10 mouse cellular contexts compared by ENCODE assay signal in genomic region chr6:129232005-129232841, GRCm38 (mm10). TPM values are rescaled to one million over a fixed set of nuclear protein-coding genes. Genes with fewer than 3 reads are reported as not detected.
DNase-seq lines count a peak whose midpoint lies in the region; ATAC-seq and TF ChIP-seq lines count a peak whose summit lies in the region.
"Had no signal": no experiment of that assay in that cellular context is flagged by ENCODE, and none has a peak within 500 bp of the region (broad histone marks: within the 10 kb centered on the region; RNA-seq: fewer than 3 reads in every experiment).

No protein-coding gene starts in this region.

- no peak for TF ChIP-seq RAD21 in MEL (IDR thresholded peaks at IDR 0.05; ENCODE audit: low read depth, low read length)

- no peaks in the 10 kb centered on the region for H3K9me3 ChIP-seq in kidney, postnatal 0 days (replicated peaks; ENCODE audit: low read length)
- H3K9me3 ChIP-seq in MEL (replicated peaks; ENCODE audit: insufficient read depth, low read length) = no peaks in the 10 kb centered on the region
- no peaks in the 10 kb centered on the region for H3K9me3 ChIP-seq in liver, embryonic 12.5 days (replicated peaks)
- H3K9me3 ChIP-seq in midbrain, embryonic 11.5 days (ENCODE audit: control insufficient read depth, low read length) = no peaks in the 10 kb centered on the region

- H3K36me3 ChIP-seq in kidney, postnatal 0 days (ENCODE audit: insufficient read depth, low read length) = no peaks in the 10 kb centered on the region
- H3K36me3 ChIP-seq in MEL (ENCODE audit: control insufficient read depth in 1 of 2, insufficient read depth in 2 of 2, low read length in 2 of 2) = peaks cover 0 to 73% of the 10 kb centered on the region in 2 experiments; a peak in 2 of 4 replicates
- H3K36me3 ChIP-seq in liver, embryonic 12.5 days = no peaks in the 10 kb centered on the region
- no peaks in the 10 kb centered on the region for H3K36me3 ChIP-seq in midbrain, embryonic 11.5 days (ENCODE audit: control insufficient read depth, insufficient read depth, low read length)

- no peaks in the 10 kb centered on the region for H3K27me3 ChIP-seq in kidney, postnatal 0 days (ENCODE audit: insufficient read depth, low read length)
- H3K27me3 ChIP-seq in MEL (ENCODE audit: control insufficient read depth in 1 of 2, insufficient read depth in 2 of 2, low read length in 2 of 2) = no peaks in the 10 kb centered on the region
- no peaks in the 10 kb centered on the region for H3K27me3 ChIP-seq in liver, embryonic 12.5 days (replicated peaks)
- H3K27me3 ChIP-seq in midbrain, embryonic 11.5 days (ENCODE audit: control insufficient read depth, insufficient read depth, low read length) = no peaks in the 10 kb centered on the region

- no peak for ATAC-seq in kidney, postnatal 0 days (replicated peaks; ENCODE audit: low FRiP score, low read depth)
- no peak for ATAC-seq in liver, embryonic 12.5 days
- ATAC-seq in midbrain, embryonic 11.5 days (ENCODE audit: low FRiP score) = no peak

- peaks cover 5% of the 10 kb centered on the region; the same call in 1 of the 2 replicates for H3K79me2 ChIP-seq in MEL (ENCODE audit: control insufficient read depth, insufficient read depth, low read length, poor library complexity)

- H3K4me3 ChIP-seq in kidney, postnatal 0 days (replicated peaks; ENCODE audit: low read depth, low read length) = no peak overlapping the region
- H3K4me3 ChIP-seq in MEL (ENCODE audit: control insufficient read depth in 1 of 2, insufficient read depth in 1 of 2, low read depth in 2 of 2, low read length in 2 of 2) = no peak overlapping the region; a peak in 1 of 4 replicates
- H3K4me3 ChIP-seq in liver, embryonic 12.5 days = no peak overlapping the region
- H3K4me3 ChIP-seq in midbrain, embryonic 11.5 days (ENCODE audit: low read depth, low read length) = no peak overlapping the region

- H3K27ac ChIP-seq in kidney, postnatal 0 days = 0 out of 2 replicates have a peak overlapping the region, but pooled peaks have one; percentile 15
- peak overlapping the region; percentile 100 for H3K27ac ChIP-seq in MEL (ENCODE audit: control insufficient read depth, low read depth, low read length)
- peak overlapping the region; percentile 85 for H3K27ac ChIP-seq in liver, embryonic 12.5 days
- H3K27ac ChIP-seq in midbrain, embryonic 11.5 days (ENCODE audit: low read depth, low read length) = no peak overlapping the region

- WGBS in kidney, postnatal 0 days = 70% methylated on average over 5 of the region's 5 CpGs
- WGBS in liver, embryonic 12.5 days (ENCODE audit: insufficient replicate concordance) = 44% methylated on average over 5 of the region's 5 CpGs
- 76% methylated on average over 5 of the region's 5 CpGs for WGBS in midbrain, embryonic 11.5 days

- no peak for TF ChIP-seq POLR2A in MEL (IDR thresholded peaks at IDR 0.05; ENCODE audit: control insufficient read depth in 1 of 2, insufficient read depth in 1 of 2, low read depth in 1 of 2, low read length in 2 of 2, poor library complexity in 1 of 2)

- 0 out of 2 replicates have a peak, but pooled peaks cover 9% of the 10 kb centered on the region for H3K4me1 ChIP-seq in kidney, postnatal 0 days (replicated peaks; ENCODE audit: insufficient read depth, low read length)
- peaks cover 43 to 66% of the 10 kb centered on the region in 2 experiments for H3K4me1 ChIP-seq in MEL (ENCODE audit: control insufficient read depth in 1 of 2, insufficient read depth in 2 of 2, low read length in 2 of 2)
- peaks cover 87% of the 10 kb centered on the region for H3K4me1 ChIP-seq in liver, embryonic 12.5 days
- no peaks in the 10 kb centered on the region for H3K4me1 ChIP-seq in midbrain, embryonic 11.5 days (ENCODE audit: control insufficient read depth, insufficient read depth, low read length)

- peak in 1 of 2 experiments; percentile 45; a peak in 2 of 4 replicates for TF ChIP-seq EP300 in MEL (IDR thresholded peaks at IDR 0.05; ENCODE audit: low read depth in 1 of 2, low read length in 2 of 2)

- H3K9ac ChIP-seq in kidney, postnatal 0 days (ENCODE audit: low read depth, low read length) = no peak overlapping the region
- H3K9ac ChIP-seq in MEL (ENCODE audit: control insufficient read depth, low read depth, low read length, poor library complexity, severe bottlenecking) = peak overlapping the region; percentile 62
- H3K9ac ChIP-seq in liver, embryonic 12.5 days = no peak overlapping the region
- no peak overlapping the region for H3K9ac ChIP-seq in midbrain, embryonic 11.5 days (ENCODE audit: low read length)

- TF ChIP-seq CTCF in kidney, postnatal 0 days (IDR thresholded peaks at IDR 0.05; ENCODE audit: low read depth) = no peak
- no peak for TF ChIP-seq CTCF in MEL (IDR thresholded peaks at IDR 0.05 in 2 of 3, conservative IDR thresholded peaks at IDR 0.05 in 1 of 3; ENCODE audit: control insufficient read depth in 1 of 3, insufficient read depth in 1 of 3, low read depth in 2 of 3, low read length in 3 of 3, poor library complexity in 1 of 3, severe bottlenecking in 1 of 3)

- H3K4me2 ChIP-seq in kidney, postnatal 0 days (ENCODE audit: low read length) = no peak overlapping the region
- no peak overlapping the region for H3K4me2 ChIP-seq in liver, embryonic 12.5 days
- H3K4me2 ChIP-seq in midbrain, embryonic 11.5 days = no peak overlapping the region

- DNase-seq in kidney, postnatal 0 days (ENCODE audit: low spot score) = no peak
- no peak for DNase-seq in kidney, adult 11 months
- DNase-seq in 3T3-L1 (ENCODE audit: low read depth, low spot score) (peak; percentile 86), MEL (ENCODE audit: low read depth, low spot score) (peak; percentile 53)
- DNase-seq in midbrain, embryonic 11.5 days (ENCODE audit: low spot score, missing footprints) = no peak
- no peak for DNase-seq in gastrocnemius, adult 18-20 months (ENCODE audit: low spot score)
- no peak for DNase-seq in layer of hippocampus, adult 8-10 months (ENCODE audit: low spot score in 2 of 2)

TF ChIP-seq in MEL, 35 proteins besides CTCF, POLR2A, EP300 and RAD21:
- TF ChIP-seq ETS1 (IDR thresholded peaks at IDR 0.05; ENCODE audit: low read depth, low read length) (0 out of 2 replicates have a peak, but pooled peaks have one; percentile 17), MAX (IDR thresholded peaks at IDR 0.05; ENCODE audit: low read length) (peak; percentile 49), CHD1 (IDR thresholded peaks at IDR 0.05; ENCODE audit: low read depth, low read length) (peak; percentile 95), MAFK (IDR thresholded peaks at IDR 0.05; ENCODE audit: borderline replicate concordance, low read depth, low read length) (no peak)

RNA-seq across cellular contexts. Expression of gene Cd69, which starts 43.0 kb away (rescaled TPM):
- polyA plus RNA-seq in kidney, postnatal 0 days (2015; fragmentation: Nextera tagmentation; extraction: Ambion mirVana) = not detected in 2 replicates
- 0.26 TPM in 1 of 2 replicates, not detected in the other for total RNA-seq in MEL (2012; rRNA removed)
- not detected for polyA plus RNA-seq in MEL (2012; ENCODE audit: insufficient read depth in 1 of 2, insufficient read length in 2 of 2, low read depth in 1 of 2, low replicate concordance in 2 of 2, missing spikeins in 1 of 2)
- polyA plus RNA-seq in liver, embryonic 12.5 days (2016; fragmentation: Nextera tagmentation; extraction: Ambion mirVana) = 1.3 TPM in 2 replicates
- polyA plus RNA-seq in midbrain, embryonic 11.5 days (2014; fragmentation: Nextera tagmentation; extraction: Ambion mirVana) = 0.10 TPM in 1 of 2 replicates, not detected in the other
- under 1 TPM in 1 of 2 experiments, not detected in 1; 0.12 TPM for total RNA-seq in gastrocnemius, adult 18-20 months (2021)
- not detected for total RNA-seq in layer of hippocampus, adult 8-10 months (2022)
- total RNA-seq: heart, postnatal 4 days; left cerebral cortex, adult 8-10 months had no signal

RNA-seq across cellular contexts. Expression of gene Clec2d, which starts 51.8 kb away (rescaled TPM):
- polyA plus RNA-seq in kidney, postnatal 0 days (2015; fragmentation: Nextera tagmentation; extraction: Ambion mirVana) = 1.0 and 1.4 TPM in 2 replicates
- 1.7 and 2.8 TPM in 2 replicates for total RNA-seq in MEL (2012; rRNA removed)
- under 1 TPM in 1 of 2 experiments, not detected in 1; 0.50 TPM for polyA plus RNA-seq in MEL (2012; ENCODE audit: insufficient read depth in 1 of 2, insufficient read length in 2 of 2, low read depth in 1 of 2, low replicate concordance in 2 of 2, missing spikeins in 1 of 2)
- not detected in 2 replicates for polyA plus RNA-seq in liver, embryonic 12.5 days (2016; fragmentation: Nextera tagmentation; extraction: Ambion mirVana)
- polyA plus RNA-seq in midbrain, embryonic 11.5 days (2014; fragmentation: Nextera tagmentation; extraction: Ambion mirVana) = not detected in 2 replicates
- total RNA-seq in gastrocnemius, adult 18-20 months (2021) = 10 to 100 TPM; 54.9 to 94.0 TPM
- total RNA-seq in layer of hippocampus, adult 8-10 months (2022) = 1 to 10 TPM; 6.9 to 9.8 (median 8.9) TPM

Comparison
In these comparisons a context has a peak if more than half of its experiments do, and no peak if none do; other contexts are left out.
1. DNase-seq: peak in 3T3-L1 (single experiment) and MEL (single experiment); none in kidney, postnatal 0 days (single experiment), kidney, adult 11 months (single experiment), midbrain, embryonic 11.5 days (single experiment), gastrocnemius, adult 18-20 months (single experiment) and layer of hippocampus, adult 8-10 months (0 of 2).